Mouse (Mus musculus) gastrocnemius, postnatal 10 days (tissue): ENCODE data around the gene Mctp1. TPM values are rescaled to one million over a fixed set of nuclear protein-coding genes. Genes with fewer than 3 reads are reported as not detected.
A peak's percentile ranks its signal among the peaks of the same experiment; 100 is the strongest.
"Not testable (repeated sequence)": the region's sequence is repeated elsewhere in the genome, so short reads cannot be mapped to it uniquely, and the experiment has no call there.

Experiments
- DNase-seq: peaks from one replicate; pipeline ENCODE4 v3.0.0; 2021; ENCODE audit warnings: mixed read lengths
- long read RNA-seq, 2 experiments: library from polyadenylated mRNA; stranded (forward); transcript quantifications; one replicate each; pipeline ENCODE4 v2.0.0; 2021
- total RNA-seq, 2 experiments: library from RNA; stranded (reverse); gene quantifications; 2 replicates each; pipeline ENCODE4 v1.2.3; 2021

The Mctp1 gene
- 1 to 10 TPM; 1.7 TPM for total RNA-seq
- long read RNA-seq, experiment 1: 0 reads
- long read RNA-seq, experiment 2, partial matches to known transcripts: 1 of 1 reads
- long read RNA-seq, experiment 2, other reads (novel, unspliced or antisense): 0 of 1 reads

- DNase-seq: peak; percentile 60
Observed at GRCm38 (mm10) chr13:76383972-76384663, at the start of gene Mctp1. Mctp1 (plus strand) TSS chr13:76384535.

GRCm38 (mm10) chr13:76345941-76346340 is 38.4 kb upstream of the Mctp1 start:
- not testable (repeated sequence) for DNase-seq

- DNase-seq: peak; percentile 4
Observed at GRCm38 (mm10) chr13:76358720-76359119, 25.6 kb upstream of the Mctp1 start.

- peak; percentile 47 for DNase-seq
Observed at GRCm38 (mm10) chr13:76384664-76385435, 515 bp downstream of the Mctp1 start.

- DNase-seq: no peak
Observed at GRCm38 (mm10) chr13:76388615-76389014, 4.3 kb downstream of the Mctp1 start.

- no peak for DNase-seq
Observed at GRCm38 (mm10) chr13:76391920-76392319, 7.6 kb downstream of the Mctp1 start.

- no peak for DNase-seq
Observed at GRCm38 (mm10) chr13:76393106-76393505, 8.8 kb downstream of the Mctp1 start.

- no peak for DNase-seq
Observed at GRCm38 (mm10) chr13:76395906-76396305, 11.6 kb downstream of the Mctp1 start.

GRCm38 (mm10) chr13:76409296-76409695 is 25.0 kb downstream of the Mctp1 start:
- DNase-seq: no peak

GRCm38 (mm10) chr13:76410665-76411064 is 26.3 kb downstream of the Mctp1 start:
- no peak for DNase-seq

GRCm38 (mm10) chr13:76415346-76415745 is 31.0 kb downstream of the Mctp1 start:
- no peak for DNase-seq

GRCm38 (mm10) chr13:76420111-76420510 is 35.8 kb downstream of the Mctp1 start:
- no peak for DNase-seq

GRCm38 (mm10) chr13:76421075-76421474 is 36.7 kb downstream of the Mctp1 start:
- DNase-seq: no peak

- no peak for DNase-seq
Observed at GRCm38 (mm10) chr13:76422124-76422523, 37.8 kb downstream of the Mctp1 start.

GRCm38 (mm10) chr13:76429456-76429855 is 45.1 kb downstream of the Mctp1 start:
- no peak for DNase-seq

GRCm38 (mm10) chr13:76429927-76430326 is 45.6 kb downstream of the Mctp1 start:
- no peak for DNase-seq

GRCm38 (mm10) chr13:76431946-76432345 is 47.6 kb downstream of the Mctp1 start:
- no peak for DNase-seq

- DNase-seq: no peak
Observed at GRCm38 (mm10) chr13:76433438-76433837, 49.1 kb downstream of the Mctp1 start.

GRCm38 (mm10) chr13:76436426-76436825 is 52.1 kb downstream of the Mctp1 start:
- DNase-seq: no peak

- no peak for DNase-seq
Observed at GRCm38 (mm10) chr13:76438765-76439164, 54.4 kb downstream of the Mctp1 start.

GRCm38 (mm10) chr13:76446059-76446458 is 61.7 kb downstream of the Mctp1 start:
- DNase-seq: no peak

- no peak for DNase-seq
Observed at GRCm38 (mm10) chr13:76447528-76447927, 63.2 kb downstream of the Mctp1 start.

- DNase-seq: not testable (repeated sequence)
Observed at GRCm38 (mm10) chr13:76451526-76451925, 67.2 kb downstream of the Mctp1 start.
